Mouse (Mus musculus) colon, adult 2 months (tissue): ENCODE results near the gene Mfap5. TPM values are rescaled to one million over a fixed set of nuclear protein-coding genes. Genes with fewer than 3 reads are reported as not detected.

Source experiments
- polyA plus RNA-seq: library from polyadenylated mRNA; depleted of rRNA; stranded (reverse); fragments of >200 nt; gene quantifications from 2 replicates; pipeline ENCODE4 v1.2.3, GENCODE M21; 2012; rRNA removed

The Mfap5 gene
- polyA plus RNA-seq = 76.6 and 77.6 TPM in 2 replicates

GRCm38 (mm10) chr6:122505545-122505944, at the start of gene Mfap5:
Gene Mfap5, plus strand, starts transcription at chr6:122505845.

GRCm38 (mm10) chr6:122498661-122499060, 7.0 kb upstream of the Mfap5 start, which contains the start of gene Rimklb:
Gene Rimklb, minus strand, starts transcription at chr6:122498761.

GRCm38 (mm10) chr6:122553606-122554005, 48.0 kb downstream of the Mfap5 start, which contains the start of gene Aicda:
Gene Aicda, plus strand, starts transcription at chr6:122553801.

Other genes with a start within 250 kb of the Mfap5 start
- 0.30 TPM in 1 of 2 replicates, not detected in the other for gene Klrg1, start 223.0 kb upstream of the Mfap5 start, polyA plus RNA-seq
- gene M6pr, start 197.1 kb upstream of the Mfap5 start, polyA plus RNA-seq = 37.0 and 45.4 TPM in 2 replicates
- 28.3 and 29.9 TPM in 2 replicates for gene Phc1, start 165.3 kb upstream of the Mfap5 start, polyA plus RNA-seq
- 0.06 TPM in 1 of 2 replicates, not detected in the other for gene Rimklb, start 7.1 kb upstream of the Mfap5 start, polyA plus RNA-seq
- gene Aicda, start 48.0 kb downstream of the Mfap5 start, polyA plus RNA-seq = 0.16 TPM in 1 of 2 replicates, not detected in the other
- gene Apobec1, start 96.6 kb downstream of the Mfap5 start, polyA plus RNA-seq = 11.5 and 14.2 TPM in 2 replicates
- 0.08 and 0.09 TPM in 2 replicates for gene Gdf3, start 104.2 kb downstream of the Mfap5 start, polyA plus RNA-seq
- not detected in 2 replicates for gene Dppa3, start 120.6 kb downstream of the Mfap5 start, polyA plus RNA-seq
- not detected in 2 replicates for gene Nanog, start 201.6 kb downstream of the Mfap5 start, polyA plus RNA-seq